Mouse (Mus musculus) hindbrain, embryonic 12.5 days (tissue): Measurements from ENCODE around the gene Asic2. TPM values are rescaled to one million over a fixed set of nuclear protein-coding genes. Genes with fewer than 3 reads are reported as not detected.

Experiments used
- ATAC-seq: fragments of 200-750 bp; cut with Nextera tagmentation; 2 replicates; pipeline ENCODE4 v1.8.0; 2017; ENCODE audit warnings: moderate TSS enrichment; ENCODE audit not compliant: low FRiP score
- H3K27ac ChIP-seq: fragments of 300-500 bp; sonication (generic); 2 replicates; pipeline ENCODE4 v1.5.1; 2016; ENCODE audit warnings: mild to moderate bottlenecking
- H3K27me3 ChIP-seq: fragments of 300-500 bp; sonication (generic); 2 replicates; pipeline ENCODE4 v1.6.1; 2016; ENCODE audit warnings: mild to moderate bottlenecking
- H3K36me3 ChIP-seq: fragments of 300-500 bp; sonication (generic); 2 replicates; pipeline ENCODE4 v1.6.1; 2016; ENCODE audit warnings: mild to moderate bottlenecking
- H3K4me1 ChIP-seq: fragments of 300-500 bp; sonication (generic); 2 replicates; pipeline ENCODE4 v1.6.1; 2016
- H3K4me2 ChIP-seq: fragments of 300-500 bp; sonication (generic); replicated peaks from 2 replicates; pipeline ENCODE4 v1.6.1; 2016; ENCODE audit warnings: mild to moderate bottlenecking
- H3K4me3 ChIP-seq: fragments of 300-500 bp; sonication (generic); 2 replicates; pipeline ENCODE4 v1.5.1; 2016; ENCODE audit warnings: mild to moderate bottlenecking
- H3K9ac ChIP-seq: fragments of 300-500 bp; sonication (generic); 2 replicates; pipeline ENCODE4 v1.6.1; 2016; ENCODE audit warnings: mild to moderate bottlenecking, moderate library complexity
- H3K9me3 ChIP-seq: fragments of 300-500 bp; sonication (generic); replicated peaks from 2 replicates; pipeline ENCODE4 v1.6.1; 2016; ENCODE audit warnings: mild to moderate bottlenecking
- WGBS: fragments of 180-500 bp; shearing (Covaris S2); methylation state at CpG from one replicate; pipeline ENCODE4 v1.1.7; 2016; 5-methylcytosine and 5-hydroxymethylcytosine counted together
- polyA plus RNA-seq: library from polyadenylated mRNA; unstranded; fragments of >200 nt; fragmentation: Nextera tagmentation; extraction: Ambion mirVana; gene quantifications from 2 replicates; pipeline ENCODE4 v1.2.1, GENCODE M21; 2016

Asic2 gene
- polyA plus RNA-seq, 1 experiment from 2014 or later, result 5.4 TPM

- H3K27ac ChIP-seq, result no peak overlapping the region
- H3K4me3 ChIP-seq, result no peak overlapping the region
- H3K36me3 ChIP-seq, result no peaks in the 10 kb centered on the region
- H3K27me3 ChIP-seq, result no peaks in the 10 kb centered on the region
- H3K4me2 ChIP-seq, result no peak overlapping the region
- 93% methylated on average over 2 of the region's 2 CpGs for WGBS
- ATAC-seq, result no peak
- 0 out of 2 replicates have a peak, but pooled peaks cover 7% of the 10 kb centered on the region for H3K4me1 ChIP-seq
- no peaks in the 10 kb centered on the region for H3K9me3 ChIP-seq
- no peak overlapping the region for H3K9ac ChIP-seq
Observed at GRCm38 (mm10) chr11:81060077-81060476, 908.2 kb downstream of the Asic2 start.

- no peak for ATAC-seq
- Histone ChIP-seq H3K4me2 (no peak overlapping the region), H3K36me3 (no peaks in the 10 kb centered on the region), H3K27ac (no peak overlapping the region), H3K27me3 (no peaks in the 10 kb centered on the region), H3K9ac (no peak overlapping the region), H3K4me1 (0 out of 2 replicates have a peak, but pooled peaks cover 7% of the 10 kb centered on the region), H3K4me3 (no peak overlapping the region), H3K9me3 (no peaks in the 10 kb centered on the region)
- WGBS, result 93% methylated on average over 9 of the region's 9 CpGs
Observed at GRCm38 (mm10) chr11:81059546-81059945, 908.7 kb downstream of the Asic2 start.

DNA sequence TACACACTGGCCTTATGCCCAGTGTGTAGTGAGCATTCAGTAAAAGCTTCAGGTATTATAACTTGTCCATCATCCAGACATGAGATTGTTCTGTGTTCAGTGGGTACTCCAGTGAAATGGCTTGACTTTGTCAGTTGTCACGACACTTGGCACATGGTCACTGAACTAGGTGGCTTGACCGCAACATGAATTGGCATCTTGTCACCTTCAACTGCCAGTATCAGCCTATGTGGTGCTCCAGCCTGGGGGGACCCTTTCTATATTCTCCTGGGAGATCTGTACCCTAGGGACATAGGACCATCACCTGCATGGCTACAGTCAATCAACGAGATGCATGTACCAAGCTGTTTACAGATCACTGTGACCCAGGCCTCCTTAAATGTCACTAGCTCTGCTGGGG lies 910.8 kb downstream of the Asic2 start:
- H3K27ac ChIP-seq, result no peak overlapping the region
- H3K9ac ChIP-seq, result no peak overlapping the region
- H3K4me2 ChIP-seq, result no peak overlapping the region
- 93% methylated on average over 3 of the region's 3 CpGs for WGBS
- no peak for ATAC-seq
- H3K36me3 ChIP-seq, result no peaks in the 10 kb centered on the region
- 0 out of 2 replicates have a peak, but pooled peaks cover 7% of the 10 kb centered on the region for H3K4me1 ChIP-seq
- H3K9me3 ChIP-seq, result no peaks in the 10 kb centered on the region
- no peak overlapping the region for H3K4me3 ChIP-seq
- H3K27me3 ChIP-seq, result no peaks in the 10 kb centered on the region

DNA sequence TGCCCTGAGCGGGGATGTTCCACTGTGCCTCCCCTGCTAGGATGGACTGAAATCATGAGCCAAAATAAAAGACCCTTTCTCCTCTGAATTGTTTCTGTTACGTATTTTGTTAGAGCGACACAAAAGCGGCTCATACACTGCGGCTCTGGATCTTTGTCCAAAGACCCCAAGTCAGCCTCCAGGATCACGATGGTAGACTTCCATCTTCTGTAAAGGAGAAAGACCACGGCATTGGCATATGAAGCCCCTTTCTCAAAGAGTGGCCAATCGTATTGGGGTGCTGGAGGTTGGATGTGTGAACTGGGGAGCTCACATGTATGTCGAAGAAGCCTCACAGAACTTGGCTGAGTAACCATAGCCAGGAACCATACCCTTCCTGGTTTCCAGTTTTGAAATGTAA lies 911.5 kb downstream of the Asic2 start:
- WGBS, result 91% methylated on average over 9 of the region's 9 CpGs

GRCm38 (mm10) chr11:81055446-81056145 lies 912.7 kb downstream of the Asic2 start:
- WGBS, result 73% methylated on average over 12 of the region's 12 CpGs
- no peak overlapping the region for H3K4me3 ChIP-seq
- no peaks in the 10 kb centered on the region for H3K27me3 ChIP-seq
- no peaks in the 10 kb centered on the region for H3K9me3 ChIP-seq
- no peak overlapping the region for H3K4me2 ChIP-seq
- H3K36me3 ChIP-seq, result no peaks in the 10 kb centered on the region
- peaks cover 7% of the 10 kb centered on the region; the same call in 1 of the 2 replicates for H3K4me1 ChIP-seq
- no peak for ATAC-seq
- H3K9ac ChIP-seq, result no peak overlapping the region
- H3K27ac ChIP-seq, result no peak overlapping the region

More for the DNA sequence above, 911.5 kb downstream of the Asic2 start:
- H3K9ac ChIP-seq, result no peak overlapping the region
- ATAC-seq, result no peak
- H3K36me3 ChIP-seq, result no peaks in the 10 kb centered on the region
- no peak overlapping the region for H3K27ac ChIP-seq
- H3K4me1 ChIP-seq, result 0 out of 2 replicates have a peak, but pooled peaks cover 7% of the 10 kb centered on the region
- H3K4me2 ChIP-seq, result no peak overlapping the region
- H3K4me3 ChIP-seq, result no peak overlapping the region
- no peaks in the 10 kb centered on the region for H3K27me3 ChIP-seq
- no peaks in the 10 kb centered on the region for H3K9me3 ChIP-seq

- no peak overlapping the region for H3K4me2 ChIP-seq
- H3K27me3 ChIP-seq, result no peaks in the 10 kb centered on the region
- H3K27ac ChIP-seq, result no peak overlapping the region
- ATAC-seq, result no peak
- no peak overlapping the region for H3K9ac ChIP-seq
- WGBS, result 91% methylated on average over 8 of the region's 8 CpGs
- no peak overlapping the region for H3K4me3 ChIP-seq
- no peaks in the 10 kb centered on the region for H3K36me3 ChIP-seq
- H3K4me1 ChIP-seq, result peaks cover 7% of the 10 kb centered on the region; the same call in 1 of the 2 replicates
- no peaks in the 10 kb centered on the region for H3K9me3 ChIP-seq
Observed at GRCm38 (mm10) chr11:81053826-81054225, 914.4 kb downstream of the Asic2 start.

DNA sequence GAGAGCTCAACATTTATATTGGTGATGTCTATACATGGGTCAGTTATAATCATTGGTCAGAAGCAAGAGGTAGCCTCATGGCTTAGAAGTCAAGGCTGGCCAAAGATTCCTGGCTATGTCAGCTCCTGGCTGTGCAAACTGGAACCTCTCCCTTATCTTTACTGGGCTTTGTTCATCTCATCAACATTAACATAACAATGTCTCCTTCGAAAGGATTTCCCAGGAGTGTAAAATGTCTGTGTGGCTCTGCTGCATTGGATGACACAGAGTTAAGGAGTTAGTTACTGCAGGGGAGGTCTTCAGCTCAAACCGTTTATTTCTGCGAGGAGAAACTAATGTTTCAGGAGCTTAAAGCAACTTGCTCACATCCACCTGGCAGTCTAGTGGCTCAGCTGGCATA lies 926.6 kb downstream of the Asic2 start:
- Histone ChIP-seq H3K9me3 (no peaks in the 10 kb centered on the region), H3K9ac (no peak overlapping the region), H3K36me3 (no peaks in the 10 kb centered on the region), H3K4me3 (no peak overlapping the region), H3K27ac (no peak overlapping the region), H3K27me3 (no peaks in the 10 kb centered on the region), H3K4me1 (peaks cover 17% of the 10 kb centered on the region), H3K4me2 (no peak overlapping the region)
- 45% methylated on average over 3 of the region's 3 CpGs for WGBS
- ATAC-seq, result no peak

- 62% methylated on average over 5 of the region's 5 CpGs for WGBS
- no peaks in the 10 kb centered on the region for H3K9me3 ChIP-seq
- no peak overlapping the region for H3K9ac ChIP-seq
- no peak overlapping the region for H3K4me3 ChIP-seq
- H3K27me3 ChIP-seq, result no peaks in the 10 kb centered on the region
- ATAC-seq, result no peak
- H3K4me2 ChIP-seq, result no peak overlapping the region
- H3K36me3 ChIP-seq, result no peaks in the 10 kb centered on the region
- peaks cover 17% of the 10 kb centered on the region for H3K4me1 ChIP-seq
- H3K27ac ChIP-seq, result no peak overlapping the region
Observed at GRCm38 (mm10) chr11:81039976-81040375, 928.3 kb downstream of the Asic2 start.

DNA sequence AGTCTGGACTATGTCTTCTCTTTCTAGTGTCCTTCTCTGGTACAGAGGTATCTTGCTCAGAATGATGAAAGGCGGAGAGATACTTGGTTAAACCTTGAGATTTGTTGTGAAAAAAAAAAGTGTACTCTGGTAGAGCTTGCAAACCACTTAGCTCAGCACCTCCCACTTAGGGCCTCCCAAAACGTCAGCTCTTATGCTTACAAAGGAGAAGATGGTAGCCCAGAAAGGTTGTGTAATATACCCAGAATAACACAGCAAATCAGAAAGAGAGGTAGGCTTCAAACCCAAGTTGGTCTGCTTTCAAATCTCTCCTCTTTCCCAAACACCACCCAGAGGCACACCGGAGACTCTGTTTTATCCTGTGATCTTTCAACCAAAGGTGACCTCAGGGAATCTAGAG lies 936.1 kb downstream of the Asic2 start:
- H3K4me3 ChIP-seq, result no peak overlapping the region
- no peak overlapping the region for H3K9ac ChIP-seq
- no peak for ATAC-seq
- no peak overlapping the region for H3K27ac ChIP-seq
- no peaks in the 10 kb centered on the region for H3K9me3 ChIP-seq
- no peaks in the 10 kb centered on the region for H3K27me3 ChIP-seq
- no peak overlapping the region for H3K4me2 ChIP-seq
- no peaks in the 10 kb centered on the region for H3K4me1 ChIP-seq
- no peaks in the 10 kb centered on the region for H3K36me3 ChIP-seq
- WGBS, result 88% methylated on average over 3 of the region's 3 CpGs

GRCm38 (mm10) chr11:81014776-81015175 lies 953.5 kb downstream of the Asic2 start:
- no peaks in the 10 kb centered on the region for H3K4me1 ChIP-seq
- H3K4me2 ChIP-seq, result no peak overlapping the region
- no peaks in the 10 kb centered on the region for H3K36me3 ChIP-seq
- no peak overlapping the region for H3K27ac ChIP-seq
- ATAC-seq, result no peak
- WGBS, result 93% methylated on average over 8 of the region's 8 CpGs
- no peaks in the 10 kb centered on the region for H3K27me3 ChIP-seq
- H3K4me3 ChIP-seq, result no peak overlapping the region
- H3K9me3 ChIP-seq, result no peaks in the 10 kb centered on the region
- H3K9ac ChIP-seq, result no peak overlapping the region

- WGBS, result 93% methylated on average over 6 of the region's 6 CpGs
- no peaks in the 10 kb centered on the region for H3K4me1 ChIP-seq
- no peak overlapping the region for H3K27ac ChIP-seq
- H3K27me3 ChIP-seq, result no peaks in the 10 kb centered on the region
- H3K4me2 ChIP-seq, result no peak overlapping the region
- H3K36me3 ChIP-seq, result no peaks in the 10 kb centered on the region
- H3K9me3 ChIP-seq, result no peaks in the 10 kb centered on the region
- no peak overlapping the region for H3K9ac ChIP-seq
- no peak overlapping the region for H3K4me3 ChIP-seq
- no peak for ATAC-seq
Observed at GRCm38 (mm10) chr11:81013501-81013900, 954.8 kb downstream of the Asic2 start.

- H3K9me3 ChIP-seq, result no peaks in the 10 kb centered on the region
- H3K9ac ChIP-seq, result no peak overlapping the region
- no peaks in the 10 kb centered on the region for H3K27me3 ChIP-seq
- H3K4me2 ChIP-seq, result no peak overlapping the region
- whole genome bisulfite sequencing, result 83% methylated on average over 7 of the region's 7 CpGs
- H3K27ac ChIP-seq, result no peak overlapping the region
- H3K4me3 ChIP-seq, result no peak overlapping the region
- no peaks in the 10 kb centered on the region for H3K36me3 ChIP-seq
- H3K4me1 ChIP-seq, result no peaks in the 10 kb centered on the region
- ATAC-seq, result no peak
Observed at GRCm38 (mm10) chr11:81010766-81011165, 957.5 kb downstream of the Asic2 start.

- H3K9me3 ChIP-seq, result no peaks in the 10 kb centered on the region
- H3K4me2 ChIP-seq, result no peak overlapping the region
- WGBS, result 91% methylated on average over 12 of the region's 12 CpGs
- ATAC-seq, result no peak
- H3K27me3 ChIP-seq, result no peaks in the 10 kb centered on the region
- no peak overlapping the region for H3K4me3 ChIP-seq
- no peaks in the 10 kb centered on the region for H3K36me3 ChIP-seq
- no peaks in the 10 kb centered on the region for H3K4me1 ChIP-seq
- no peak overlapping the region for H3K27ac ChIP-seq
- no peak overlapping the region for H3K9ac ChIP-seq
Observed at GRCm38 (mm10) chr11:81009366-81009765, 958.9 kb downstream of the Asic2 start.
